Mouse (Mus musculus): Measurements from ENCODE around the gene Slc9a3r2.

GRCm38 (mm10) chr17:24650070-24650616 lies at the start of gene Slc9a3r2:
- no peak for TF ChIP-seq EP300 (IDR thresholded peaks at IDR 0.05; ENCODE audit: insufficient read depth, low read depth, low read length)
- TF ChIP-seq CTCF (IDR thresholded peaks at IDR 0.05), result no peak

Data from heart, adult 2 months (tissue).